Mouse (Mus musculus) left cerebral cortex, adult 2 months (tissue): ENCODE measurements around the gene Tnfrsf12a. TPM values are rescaled to one million over a fixed set of nuclear protein-coding genes. Genes with fewer than 3 reads are reported as not detected.

Experiments used
- DNase-seq, 2 experiments: peaks; one replicate each; pipeline ENCODE4 v3.0.0; 2021 to 2022; ENCODE audit warnings: low spot score in 2 of 2, mixed read lengths in 1 of 2; ENCODE audit errors: extremely low spot score in 1 of 2
- H3K27ac ChIP-seq: fragments of 200-600 bp; 2 replicates; pipeline ENCODE4 v1.8.1; 2022
- H3K4me3 ChIP-seq: fragments of 200-600 bp; 2 replicates; pipeline ENCODE4 v1.8.1; 2022
- CTCF ChIP-seq: fragments of 200-600 bp; IDR thresholded peaks from 2 replicates; pipeline ENCODE4 v1.8.1; 2022; ENCODE audit warnings: antibody characterized with exemption, mild to moderate bottlenecking, moderate library complexity
- intact Hi-C: fragments of 180-260 bp; cut with DNase I; formaldehyde crosslinking; loops from one replicate; pipeline ENCODE4 v1.15.1; 2025
- total RNA-seq, 2 experiments: library from RNA; stranded (reverse); gene quantifications; 2 replicates each; pipeline ENCODE4 v1.2.3; 2021

Gene Tnfrsf12a
- total RNA-seq, 2 experiments from 2014 or later, result 10.3 to 14.3 TPM

- peak; percentile 80 for TF ChIP-seq CTCF
- no peak overlapping the region for H3K27ac ChIP-seq
- intact Hi-C loops, result no loop called here
- H3K4me3 ChIP-seq, result no peak overlapping the region
- DNase-seq, result no peak
Observed at GRCm38 (mm10) chr17:23664556-23665021, 12.7 kb downstream of the Tnfrsf12a start.

DNA sequence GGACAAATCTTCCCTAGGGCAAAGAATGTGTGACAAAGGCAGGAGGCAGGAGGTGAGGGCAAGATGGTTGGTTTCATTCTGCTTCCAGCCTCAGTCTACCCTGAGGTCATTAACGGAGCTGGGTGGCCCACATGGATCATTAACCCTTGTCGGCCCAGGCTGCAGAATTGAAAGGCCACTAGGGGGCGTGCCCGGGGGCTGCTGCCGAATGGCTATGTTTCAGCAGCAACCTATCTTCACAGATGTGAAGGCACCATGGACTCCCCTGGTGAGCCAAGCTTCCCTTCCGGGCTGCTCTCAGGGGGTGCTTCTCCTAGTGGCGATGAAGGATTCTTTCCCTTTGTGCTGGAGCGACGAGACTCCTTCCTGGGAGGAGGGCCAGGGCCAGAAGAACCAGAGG lies 15.7 kb downstream of the Tnfrsf12a start:
- no peak overlapping the region for H3K27ac ChIP-seq
- no peak for DNase-seq
- peak; percentile 45 for TF ChIP-seq CTCF
- H3K4me3 ChIP-seq, result no peak overlapping the region
- intact Hi-C loops, result loop anchor here (2.0 kb wide), 1 partner anchor 45 kb away; no protein-coding TSS in a partner anchor

- intact Hi-C loops, result loop anchor here (2.0 kb wide), 1 partner anchor 46 kb away; no protein-coding TSS in a partner anchor
Observed at GRCm38 (mm10) chr17:23660876-23661200, 16.4 kb downstream of the Tnfrsf12a start.

GRCm38 (mm10) chr17:23660117-23660875 lies 17.0 kb downstream of the Tnfrsf12a start, which contains the start of gene Bicdl2:
Bicdl2 (plus strand) TSS chr17:23660506.
- intact Hi-C loops, result loop anchor here (2.0 kb wide), 1 partner anchor 47 kb away; no protein-coding TSS in a partner anchor
- no peak for DNase-seq
- Histone ChIP-seq H3K4me3 (no peak within 1 kb of the TSS), H3K27ac (no peak within 1 kb of the TSS)
- TF ChIP-seq CTCF, result peak; percentile 65

More at GRCm38 (mm10) chr17:23660876-23661200, 16.4 kb downstream of the Tnfrsf12a start:
- DNase-seq, result no peak
- Histone ChIP-seq H3K27ac (no peak overlapping the region), H3K4me3 (no peak overlapping the region)
- no peak for TF ChIP-seq CTCF

DNA sequence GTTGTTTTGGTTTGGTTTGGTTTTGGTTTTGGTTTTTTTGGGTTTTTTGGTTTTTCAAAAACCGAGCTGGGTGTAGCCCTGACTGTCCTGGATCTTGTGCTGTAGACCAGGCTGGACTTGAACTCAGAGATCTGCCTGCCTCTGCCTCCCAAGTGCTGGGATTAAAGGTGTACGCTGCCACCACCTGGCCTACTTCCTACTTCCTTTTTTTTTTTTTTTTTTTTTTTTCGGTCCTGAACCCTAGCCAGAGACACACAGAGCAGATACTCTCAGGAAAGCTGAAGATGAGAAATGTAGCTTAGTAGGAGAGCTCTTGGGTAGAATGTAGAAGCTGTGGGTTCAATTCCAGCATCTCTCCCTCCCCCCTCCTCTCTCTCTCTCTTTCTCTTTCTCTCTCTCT lies 18.8 kb downstream of the Tnfrsf12a start:
- TF ChIP-seq CTCF, result no peak
- intact Hi-C loops, result no loop called here
- Histone ChIP-seq H3K4me3 (no peak overlapping the region), H3K27ac (no peak overlapping the region)
- no peak for DNase-seq

DNA sequence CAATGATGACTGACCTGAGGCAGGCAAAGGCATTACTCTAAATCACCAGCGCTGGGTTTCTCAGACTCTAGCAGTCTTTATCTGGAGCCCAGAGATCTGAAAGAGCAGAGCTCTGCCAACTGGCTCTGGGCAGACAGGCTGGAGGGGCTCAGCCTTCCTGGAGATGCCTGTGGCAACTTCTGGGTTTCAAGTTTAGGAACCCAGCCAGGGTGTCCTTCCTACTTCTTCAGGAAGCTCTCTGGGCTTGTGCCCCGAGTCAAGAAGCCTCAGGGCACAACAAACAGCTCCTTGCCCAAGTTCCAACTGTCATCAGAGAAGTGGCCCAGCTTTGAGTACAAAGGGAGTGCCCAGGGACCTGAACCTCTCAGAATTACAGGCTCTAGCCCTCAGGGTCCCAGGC lies 22.9 kb downstream of the Tnfrsf12a start:
- TF ChIP-seq CTCF, result no peak
- DNase-seq, result no peak
- no peak overlapping the region for H3K4me3 ChIP-seq
- intact Hi-C loops, result no loop called here
- H3K27ac ChIP-seq, result no peak overlapping the region

DNA sequence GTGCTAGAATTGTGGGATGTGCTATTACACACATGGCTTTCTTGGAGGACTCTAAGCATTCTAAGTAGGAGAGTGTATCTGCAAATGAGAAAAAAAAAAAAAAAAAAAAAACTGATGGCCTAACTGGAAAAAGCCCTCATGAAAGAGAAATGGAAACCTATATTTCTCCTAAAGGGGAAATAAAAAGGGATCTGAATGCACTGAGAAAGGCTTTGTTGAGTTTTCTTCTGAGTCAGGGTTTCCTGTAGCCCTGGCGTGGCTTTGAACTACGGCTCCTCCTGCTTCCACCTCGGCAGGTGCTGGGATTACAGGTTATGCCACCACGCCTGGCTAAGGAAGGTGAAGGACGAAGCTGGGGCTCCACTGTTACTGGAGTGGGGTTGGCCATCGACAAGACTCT lies 23.3 kb downstream of the Tnfrsf12a start:
- TF ChIP-seq CTCF, result no peak
- intact Hi-C loops, result no loop called here
- H3K27ac ChIP-seq, result no peak overlapping the region

GRCm38 (mm10) chr17:23653324-23653723 lies 23.9 kb downstream of the Tnfrsf12a start:
- no peak overlapping the region for H3K4me3 ChIP-seq
- TF ChIP-seq CTCF, result no peak
- DNase-seq, result no peak
- H3K27ac ChIP-seq, result no peak overlapping the region
- intact Hi-C loops, result no loop called here

More for the DNA sequence above, 23.3 kb downstream of the Tnfrsf12a start:
- no peak overlapping the region for H3K4me3 ChIP-seq
- no peak for DNase-seq

DNA sequence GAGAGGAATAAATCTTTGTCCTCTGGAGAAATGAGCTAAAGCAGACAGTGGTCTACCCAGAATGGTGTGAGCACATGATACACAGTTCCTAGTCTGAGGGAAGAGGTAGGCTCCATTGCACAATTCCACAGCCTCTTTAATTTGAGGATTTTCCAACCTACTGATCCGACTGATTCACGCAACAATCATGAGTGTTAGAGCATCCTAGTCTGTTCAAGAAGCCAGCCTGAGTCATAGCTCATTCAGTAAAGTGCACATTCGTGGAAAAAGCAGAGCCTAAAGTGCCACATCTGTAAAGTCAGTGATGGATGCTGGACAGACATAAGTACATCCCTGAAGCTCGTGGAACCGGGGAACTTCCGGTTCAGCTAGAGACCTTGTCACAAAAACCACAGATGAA lies 25.9 kb downstream of the Tnfrsf12a start:
- Histone ChIP-seq H3K27ac (no peak overlapping the region), H3K4me3 (no peak overlapping the region)
- no peak for DNase-seq
- intact Hi-C loops, result no loop called here
- TF ChIP-seq CTCF, result no peak

DNA sequence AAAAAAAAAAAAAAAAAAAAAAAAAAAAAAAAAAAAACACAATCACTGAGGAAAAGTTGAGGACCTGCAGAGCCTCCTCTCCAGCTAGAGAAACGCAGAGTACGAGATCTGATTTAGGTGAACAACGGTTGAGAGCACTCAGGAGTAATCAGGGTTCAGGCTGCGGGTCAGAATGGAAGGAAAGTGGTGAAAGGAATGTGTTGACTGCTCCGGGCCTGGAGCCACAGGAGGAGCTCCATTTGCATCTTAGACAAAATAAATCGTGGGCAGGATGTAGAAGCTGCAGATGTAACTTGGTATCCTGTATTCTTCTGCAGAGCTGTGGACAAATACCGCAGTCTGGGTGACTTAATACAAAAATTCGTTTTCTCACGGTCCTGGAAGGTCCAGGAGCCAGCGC lies 31.4 kb downstream of the Tnfrsf12a start:
- intact Hi-C loops, result no loop called here
- DNase-seq, result no peak
- no peak for TF ChIP-seq CTCF
- no peak overlapping the region for H3K27ac ChIP-seq
- H3K4me3 ChIP-seq, result no peak overlapping the region

GRCm38 (mm10) chr17:23644613-23645495 lies 32.4 kb downstream of the Tnfrsf12a start, which contains the start of gene Mmp25:
Mmp25 (minus strand) TSS chr17:23645277.
- no peak within 1 kb of the TSS for H3K27ac ChIP-seq
- peak within 1 kb of the TSS; percentile 34 for H3K4me3 ChIP-seq
- intact Hi-C loops, result no loop called here
- no peak for TF ChIP-seq CTCF
- DNase-seq, result no peak

DNA sequence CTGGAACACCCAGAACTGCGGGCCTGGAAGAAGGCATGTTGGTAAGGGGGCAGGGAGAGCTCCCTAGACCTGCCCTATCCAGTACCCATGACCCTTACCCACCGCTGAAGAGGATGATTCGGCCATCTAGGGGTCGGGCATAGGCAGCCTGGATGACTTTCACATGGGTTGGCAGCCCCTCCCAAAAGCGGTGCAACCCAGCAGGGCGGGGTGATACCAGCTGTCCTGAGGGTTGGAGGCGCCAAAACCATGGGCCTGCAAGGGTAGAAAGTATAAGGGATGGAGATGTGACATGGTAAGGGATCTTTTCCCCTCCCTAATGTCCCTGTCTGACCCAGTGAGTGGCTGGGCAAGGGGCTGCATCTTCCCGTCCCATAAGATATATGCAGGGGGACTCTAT lies 46.0 kb downstream of the Tnfrsf12a start:
- intact Hi-C loops, result loop anchor here (2.0 kb wide), 1 partner anchor 58 kb away; no protein-coding TSS in a partner anchor
- no peak for DNase-seq
- Histone ChIP-seq H3K27ac (no peak overlapping the region), H3K4me3 (no peak overlapping the region)
- TF ChIP-seq CTCF, result no peak
